In the genomic region with DNA sequence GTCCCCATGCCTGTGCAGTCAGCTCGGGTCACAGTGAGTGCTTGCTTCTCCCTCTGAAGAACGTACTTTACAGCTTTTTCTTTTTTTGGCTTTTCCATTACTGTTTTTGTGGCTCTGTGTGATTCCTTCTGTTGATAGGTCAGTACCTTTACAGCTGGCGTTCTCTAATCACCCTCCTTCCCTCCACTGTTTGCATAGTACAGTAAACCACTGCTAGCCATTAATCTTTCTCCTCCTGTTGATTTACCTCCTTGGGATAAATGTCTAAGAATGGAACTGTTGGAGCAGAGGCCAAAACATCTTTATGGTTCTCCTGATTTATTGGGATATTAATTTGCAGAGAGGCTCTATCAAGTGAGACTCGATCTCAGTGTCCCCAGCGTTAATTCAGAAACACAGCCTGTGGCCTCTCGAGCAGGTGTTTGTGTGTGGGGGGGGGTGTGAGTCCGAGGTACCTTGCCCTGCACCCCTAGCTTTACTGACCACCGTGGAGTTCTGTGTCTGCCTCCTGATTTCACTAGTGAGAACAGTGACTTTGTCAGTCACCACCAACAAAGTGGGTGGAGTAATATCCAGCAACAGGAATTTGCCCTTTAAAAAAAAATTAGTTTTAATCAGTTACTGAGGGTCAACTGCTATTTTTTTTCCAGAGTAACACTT, we compare ENCODE assay signal across 26 mouse cellular contexts.
DNase-seq lines count a peak whose midpoint lies in the region; ATAC-seq and TF ChIP-seq lines count a peak whose summit lies in the region.
"Had no signal": no experiment of that assay in that cellular context is flagged by ENCODE, and none has a peak within 500 bp of the region (broad histone marks: within the 10 kb centered on the region; RNA-seq: fewer than 3 reads in every experiment).

No protein-coding gene starts in this region.

- peaks cover 23% of the 10 kb centered on the region; the same call in 1 of the 2 replicates for H3K36me3 ChIP-seq in kidney, embryonic 14.5 days (ENCODE audit: control insufficient read depth, insufficient read depth, low read length)
- H3K36me3 ChIP-seq in kidney, postnatal 0 days (ENCODE audit: insufficient read depth, low read length) = peaks cover 3% of the 10 kb centered on the region; the same call in 1 of the 2 replicates

- no peak overlapping the region for H3K4me3 ChIP-seq in kidney, embryonic 14.5 days (ENCODE audit: low read length)
- H3K4me3 ChIP-seq in kidney, postnatal 0 days (replicated peaks; ENCODE audit: low read depth, low read length) = no peak overlapping the region
- H3K4me3 ChIP-seq: embryonic facial prominence, embryonic 12.5 days; embryonic facial prominence, embryonic 15.5 days; gastrocnemius, adult 2 months; heart, embryonic 12.5 days; heart, embryonic 15.5 days had no signal

- H3K9me3 ChIP-seq in kidney, embryonic 14.5 days (ENCODE audit: control insufficient read depth, low read length) = no peaks in the 10 kb centered on the region
- no peaks in the 10 kb centered on the region for H3K9me3 ChIP-seq in kidney, postnatal 0 days (replicated peaks; ENCODE audit: low read length)
- H3K9me3 ChIP-seq: embryonic facial prominence, embryonic 12.5 days; embryonic facial prominence, embryonic 15.5 days; G1E; heart, embryonic 12.5 days; heart, embryonic 15.5 days had no signal

- peak; percentile 91 for ATAC-seq in kidney, embryonic 14.5 days (ENCODE audit: low FRiP score, low TSS enrichment)
- peak; percentile 73; the same call in 1 of the 2 replicates for ATAC-seq in kidney, postnatal 0 days (replicated peaks; ENCODE audit: low FRiP score, low read depth)
- ATAC-seq: forebrain, embryonic 14.5 days; forebrain, postnatal 0 days; hindbrain, postnatal 0 days had no signal

- no peak overlapping the region for H3K27ac ChIP-seq in kidney, embryonic 14.5 days (ENCODE audit: low read depth, low read length)
- H3K27ac ChIP-seq in kidney, postnatal 0 days = no peak overlapping the region
- H3K27ac ChIP-seq: embryonic facial prominence, embryonic 12.5 days; embryonic facial prominence, embryonic 15.5 days; gastrocnemius, adult 2 months; heart, embryonic 15.5 days; hindbrain, embryonic 14.5 days; hindbrain, postnatal 0 days had no signal

- no peak overlapping the region for H3K9ac ChIP-seq in kidney, embryonic 14.5 days (ENCODE audit: low read depth, low read length)
- no peak overlapping the region for H3K9ac ChIP-seq in kidney, postnatal 0 days (ENCODE audit: low read depth, low read length)
- H3K9ac ChIP-seq: embryonic facial prominence, embryonic 12.5 days; embryonic facial prominence, embryonic 15.5 days; forebrain, postnatal 0 days; heart, embryonic 12.5 days; heart, embryonic 15.5 days; hindbrain, embryonic 14.5 days had no signal

- no peak for TF ChIP-seq CTCF in kidney, postnatal 0 days (IDR thresholded peaks at IDR 0.05; ENCODE audit: low read depth)

- intact Hi-C loops in heart, postnatal 25 days (cut with DNase I) = no loop called here

- H3K4me2 ChIP-seq in kidney, embryonic 14.5 days (replicated peaks; ENCODE audit: low read depth, low read length) = no peak overlapping the region
- H3K4me2 ChIP-seq in kidney, postnatal 0 days (ENCODE audit: low read length) = no peak overlapping the region
- H3K4me2 ChIP-seq: embryonic facial prominence, embryonic 12.5 days; embryonic facial prominence, embryonic 15.5 days; heart, embryonic 12.5 days; heart, embryonic 15.5 days; hindbrain, embryonic 14.5 days had no signal

- peaks cover 4% of the 10 kb centered on the region for H3K4me1 ChIP-seq in kidney, embryonic 14.5 days (ENCODE audit: control insufficient read depth, insufficient read depth, low read length)
- no peaks in the 10 kb centered on the region for H3K4me1 ChIP-seq in kidney, postnatal 0 days (replicated peaks; ENCODE audit: insufficient read depth, low read length)
- H3K4me1 ChIP-seq: embryonic facial prominence, embryonic 12.5 days; embryonic facial prominence, embryonic 15.5 days; heart, embryonic 12.5 days; heart, embryonic 15.5 days had no signal

- peak; percentile 64 for DNase-seq in heart, adult 11 months
- no peak for DNase-seq in heart, postnatal 25 days (ENCODE audit: low spot score)
- no peak for DNase-seq in kidney, postnatal 25 days
- peak; percentile 89 for DNase-seq in kidney, postnatal 0 days (ENCODE audit: low spot score)
- no peak for DNase-seq in kidney, postnatal 4 days
- DNase-seq: adrenal gland, adult 2 months; adrenal gland, postnatal 14 days; cerebellum, adult 11 months; cerebellum, adult 2 months; cerebellum, adult 9-11 months; cerebellum, postnatal 25 days; forebrain, postnatal 0 days; gastrocnemius, adult 2 months; gastrocnemius, postnatal 14 days; heart, adult 18-20 months; heart, postnatal 10 days; heart, postnatal 4 days had no signal

- 25% methylated on average over 8 of the region's 8 CpGs for WGBS in kidney, embryonic 14.5 days
- 34% methylated on average over 8 of the region's 8 CpGs for WGBS in kidney, postnatal 0 days

- H3K27me3 ChIP-seq in kidney, embryonic 14.5 days (ENCODE audit: control insufficient read depth, insufficient read depth, low read length) = no peaks in the 10 kb centered on the region
- no peaks in the 10 kb centered on the region for H3K27me3 ChIP-seq in kidney, postnatal 0 days (ENCODE audit: insufficient read depth, low read length)
- H3K27me3 ChIP-seq: embryonic facial prominence, embryonic 12.5 days; embryonic facial prominence, embryonic 15.5 days; heart, embryonic 12.5 days; heart, embryonic 15.5 days had no signal

Comparison
In these comparisons a context has a peak if more than half of its experiments do, and no peak if none do; other contexts are left out.
1. DNase-seq: peak in heart, adult 11 months (single experiment) and kidney, postnatal 0 days (single experiment); none in heart, postnatal 25 days (single experiment), kidney, postnatal 25 days (0 of 2) and kidney, postnatal 4 days (0 of 2).